Mouse (Mus musculus): ENCODE measurements around the gene Ky.

Gene Ky

GRCm38 (mm10) chr9:102504716-102505378 lies 703 bp upstream of the Ky start:
- peak in 1 of 2 experiments; percentile 2 for DNase-seq

- no peak for DNase-seq
These were observed 2.8 kb downstream of the Ky start for GRCm38 (mm10) chr9:102508315-102508714.

- no peak for DNase-seq
These were observed 5.9 kb downstream of the Ky start for GRCm38 (mm10) chr9:102511423-102511822.

GRCm38 (mm10) chr9:102513578-102513977 lies 8.0 kb downstream of the Ky start:
- DNase-seq: no peak

GRCm38 (mm10) chr9:102518443-102518842 lies 12.9 kb downstream of the Ky start:
- no peak for DNase-seq

- DNase-seq: no peak
These were observed 15.8 kb downstream of the Ky start for GRCm38 (mm10) chr9:102521396-102521795.

GRCm38 (mm10) chr9:102528106-102528505 lies 22.6 kb downstream of the Ky start:
- no peak for DNase-seq

- no peak for DNase-seq
These were observed 23.0 kb downstream of the Ky start for GRCm38 (mm10) chr9:102528561-102528960.

GRCm38 (mm10) chr9:102529008-102529407 lies 23.5 kb downstream of the Ky start:
- no peak for DNase-seq

- DNase-seq: no peak
These were observed 25.7 kb downstream of the Ky start for GRCm38 (mm10) chr9:102531051-102531892.

- DNase-seq: no peak
These were observed 31.4 kb downstream of the Ky start for GRCm38 (mm10) chr9:102536968-102537367.

GRCm38 (mm10) chr9:102539699-102540098 lies 34.1 kb downstream of the Ky start:
- DNase-seq: no peak

GRCm38 (mm10) chr9:102541666-102542065 lies 36.1 kb downstream of the Ky start:
- no peak for DNase-seq

GRCm38 (mm10) chr9:102542540-102542939 lies 37.0 kb downstream of the Ky start:
- DNase-seq: no peak

- no peak for DNase-seq
These were observed 38.2 kb downstream of the Ky start for GRCm38 (mm10) chr9:102543761-102544115.

GRCm38 (mm10) chr9:102544116-102544772 lies 38.7 kb downstream of the Ky start:
- no peak for DNase-seq

- DNase-seq: peak; percentile 59 to 82
These were observed 39.3 kb downstream of the Ky start for GRCm38 (mm10) chr9:102544773-102545366.

- DNase-seq: no peak
These were observed 40.1 kb downstream of the Ky start for GRCm38 (mm10) chr9:102545406-102546255.

- no peak for DNase-seq
These were observed 40.9 kb downstream of the Ky start for GRCm38 (mm10) chr9:102546256-102547027.

- DNase-seq: no peak
These were observed 41.4 kb downstream of the Ky start for GRCm38 (mm10) chr9:102547028-102547354.

- DNase-seq: no peak
These were observed 43.7 kb downstream of the Ky start for GRCm38 (mm10) chr9:102549211-102549610.

GRCm38 (mm10) chr9:102551771-102552170 lies 46.2 kb downstream of the Ky start:
- DNase-seq: no peak

Data from spleen, adult 18-20 months (tissue).